Mouse (Mus musculus) stomach, embryonic 15.5 days (tissue): ENCODE measurements around the gene Psmc3. TPM values are rescaled to one million over a fixed set of nuclear protein-coding genes. Genes with fewer than 3 reads are reported as not detected.

ENCODE experiments used
- ATAC-seq: fragments of 200-750 bp; cut with Nextera tagmentation; 2 replicates; pipeline ENCODE4 v1.8.0; 2017; ENCODE audit warnings: low read depth, moderate number of reproducible peaks, moderate TSS enrichment; ENCODE audit not compliant: insufficient read depth, low FRiP score
- H3K27ac ChIP-seq: fragments of 300-500 bp; sonication (generic); 2 replicates; pipeline ENCODE4 v1.5.1; 2015; ENCODE audit warnings: mild to moderate bottlenecking, inconsistent platforms
- H3K27me3 ChIP-seq: fragments of 300-500 bp; sonication (generic); replicated peaks from 2 replicates; pipeline ENCODE4 v1.6.1; 2015; ENCODE audit warnings: inconsistent platforms
- H3K36me3 ChIP-seq: fragments of 300-500 bp; sonication (generic); 2 replicates; pipeline ENCODE4 v1.6.1; 2015; ENCODE audit warnings: inconsistent platforms
- H3K4me1 ChIP-seq: fragments of 300-500 bp; sonication (generic); 2 replicates; pipeline ENCODE4 v1.6.1; 2015; ENCODE audit warnings: inconsistent platforms
- H3K4me2 ChIP-seq: fragments of 300-500 bp; sonication (generic); 2 replicates; pipeline ENCODE4 v1.6.1; 2015; ENCODE audit warnings: mild to moderate bottlenecking, inconsistent platforms
- H3K4me3 ChIP-seq: fragments of 300-500 bp; sonication (generic); replicated peaks from 2 replicates; pipeline ENCODE4 v1.5.1; 2015; ENCODE audit warnings: inconsistent platforms
- H3K9ac ChIP-seq: fragments of 300-500 bp; sonication (generic); 2 replicates; pipeline ENCODE4 v1.6.1; 2015; ENCODE audit warnings: inconsistent platforms
- H3K9me3 ChIP-seq: fragments of 300-500 bp; sonication (generic); 2 replicates; pipeline ENCODE4 v1.6.1; 2016; ENCODE audit warnings: inconsistent platforms
- WGBS: fragments of 180-500 bp; shearing (Covaris S2); methylation state at CpG from one replicate; pipeline ENCODE4 v1.1.7; 2015; 5-methylcytosine and 5-hydroxymethylcytosine counted together
- polyA plus RNA-seq: library from polyadenylated mRNA; unstranded; fragments of >200 nt; fragmentation: Nextera tagmentation; extraction: Ambion mirVana; gene quantifications from 2 replicates; pipeline ENCODE4 v1.2.1, GENCODE M21; 2015

The Psmc3 gene
- polyA plus RNA-seq, 1 experiment from 2014 or later = 225 TPM

DNA sequence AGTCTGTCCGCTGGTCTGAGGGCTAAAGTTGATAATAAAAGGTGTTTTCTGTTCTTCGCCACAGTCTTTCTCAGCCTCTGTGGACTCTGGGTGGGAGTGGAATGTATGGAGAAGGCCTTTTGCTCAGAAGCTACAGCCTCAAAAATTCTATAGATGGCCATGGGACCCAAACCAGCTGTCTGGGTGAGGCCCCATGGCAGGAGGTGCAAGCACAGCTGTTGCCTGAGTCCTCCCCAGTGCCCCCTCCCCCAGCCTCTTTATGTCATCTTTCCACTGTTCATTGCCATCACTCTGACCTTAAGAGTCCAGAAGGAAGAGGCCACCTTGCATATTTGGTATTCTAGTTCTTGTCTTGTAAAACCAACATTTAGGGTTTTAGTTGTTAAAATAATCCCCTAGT is 5.6 kb downstream of the Psmc3 start:
- no peak overlapping the region for H3K9ac ChIP-seq
- H3K4me1 ChIP-seq = peaks cover 10% of the 10 kb centered on the region
- no peaks in the 10 kb centered on the region for H3K27me3 ChIP-seq
- no peak overlapping the region for H3K4me2 ChIP-seq
- H3K27ac ChIP-seq = no peak overlapping the region
- peaks cover 76% of the 10 kb centered on the region for H3K36me3 ChIP-seq
- H3K4me3 ChIP-seq = no peak overlapping the region
- ATAC-seq = no peak
- 92% methylated on average over 2 of the region's 2 CpGs for WGBS
- H3K9me3 ChIP-seq = no peaks in the 10 kb centered on the region

GRCm38 (mm10) chr2:91060544-91061355 is 6.9 kb downstream of the Psmc3 start:
- H3K36me3 ChIP-seq = peaks cover 75% of the 10 kb centered on the region
- 0 out of 2 replicates have a peak, but pooled peaks cover 3% of the 10 kb centered on the region for H3K4me1 ChIP-seq
- H3K4me3 ChIP-seq = no peak overlapping the region
- peak; percentile 56 for ATAC-seq
- H3K4me2 ChIP-seq = no peak overlapping the region
- no peaks in the 10 kb centered on the region for H3K9me3 ChIP-seq
- 81% methylated on average over 10 of the region's 10 CpGs for WGBS
- no peak overlapping the region for H3K9ac ChIP-seq
- no peaks in the 10 kb centered on the region for H3K27me3 ChIP-seq
- H3K27ac ChIP-seq = no peak overlapping the region

- Histone ChIP-seq H3K4me2 (no peak overlapping the region), H3K27ac (peak overlapping the region; percentile 72), H3K4me1 (0 out of 2 replicates have a peak, but pooled peaks cover 3% of the 10 kb centered on the region), H3K9ac (no peak overlapping the region), H3K36me3 (peaks cover 63% of the 10 kb centered on the region), H3K9me3 (no peaks in the 10 kb centered on the region), H3K27me3 (no peaks in the 10 kb centered on the region), H3K4me3 (no peak overlapping the region)
- 68% methylated on average over 6 of the region's 6 CpGs for WGBS
- peak; percentile 16; the same call in 1 of the 2 replicates for ATAC-seq
These were observed 8.2 kb downstream of the Psmc3 start for GRCm38 (mm10) chr2:91061849-91062481.

- Histone ChIP-seq H3K9ac (no peak overlapping the region), H3K4me2 (no peak overlapping the region), H3K36me3 (peaks cover 53% of the 10 kb centered on the region), H3K9me3 (no peaks in the 10 kb centered on the region), H3K27me3 (no peaks in the 10 kb centered on the region), H3K4me3 (no peak overlapping the region), H3K27ac (no peak overlapping the region; the same call in 1 of the 2 replicates), H3K4me1 (0 out of 2 replicates have a peak, but pooled peaks cover 3% of the 10 kb centered on the region)
- no peak for ATAC-seq
- WGBS = 90% methylated on average over 16 of the region's 16 CpGs
These were observed 9.2 kb downstream of the Psmc3 start for GRCm38 (mm10) chr2:91062779-91063606.

DNA sequence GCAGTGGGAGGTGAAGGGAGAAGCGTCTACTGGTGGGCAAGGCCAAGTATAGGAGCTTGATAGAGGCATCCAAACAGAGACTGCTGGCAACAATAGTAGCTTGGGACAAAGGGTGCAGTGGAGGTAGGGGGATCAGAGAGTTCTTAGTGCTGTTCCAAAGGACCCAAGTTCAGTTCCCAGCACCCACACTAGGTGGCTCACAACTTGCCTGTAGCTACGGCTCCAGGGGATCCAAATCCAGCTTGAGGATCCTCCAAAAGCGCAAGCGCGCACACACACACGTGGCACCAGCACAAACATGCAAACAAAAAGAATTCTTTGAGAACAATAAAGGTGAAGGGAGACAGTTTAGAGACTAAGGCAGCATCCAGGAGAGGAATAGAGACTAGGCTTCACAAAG is 10.4 kb downstream of the Psmc3 start:
- 83% methylated on average over 6 of the region's 6 CpGs for WGBS
- ATAC-seq = no peak
- Histone ChIP-seq H3K4me2 (no peak overlapping the region), H3K9ac (no peak overlapping the region), H3K27me3 (no peaks in the 10 kb centered on the region), H3K4me3 (no peak overlapping the region), H3K9me3 (no peaks in the 10 kb centered on the region), H3K27ac (no peak overlapping the region), H3K36me3 (peaks cover 42% of the 10 kb centered on the region), H3K4me1 (peaks cover 12% of the 10 kb centered on the region)

DNA sequence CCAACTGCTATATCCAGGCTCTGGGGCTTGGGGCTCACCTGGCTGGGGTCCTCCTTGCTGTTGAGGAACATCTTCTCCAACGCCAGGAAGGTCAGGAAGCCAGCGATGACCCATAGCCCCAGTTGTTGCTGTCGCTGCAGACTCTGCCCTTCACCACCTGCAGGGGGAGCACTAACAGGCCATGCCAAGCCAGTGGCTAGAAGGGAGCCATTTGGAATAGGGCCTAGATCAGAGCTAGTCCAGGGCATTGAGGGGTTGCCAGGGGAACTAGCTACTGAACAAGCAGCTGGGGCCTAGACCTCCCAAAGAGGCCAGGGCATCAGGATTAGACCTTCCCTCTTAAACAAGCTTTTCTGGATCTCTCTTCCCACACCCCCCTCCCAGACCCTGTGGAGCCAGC is 11.7 kb downstream of the Psmc3 start:
- H3K9me3 ChIP-seq = no peaks in the 10 kb centered on the region
- no peak overlapping the region for H3K9ac ChIP-seq
- no peak overlapping the region for H3K27ac ChIP-seq
- H3K36me3 ChIP-seq = peaks cover 30% of the 10 kb centered on the region
- WGBS = 58% methylated on average over 3 of the region's 3 CpGs
- ATAC-seq = no peak
- H3K4me3 ChIP-seq = no peak overlapping the region
- H3K27me3 ChIP-seq = no peaks in the 10 kb centered on the region
- peaks cover 15% of the 10 kb centered on the region for H3K4me1 ChIP-seq
- no peak overlapping the region for H3K4me2 ChIP-seq

DNA sequence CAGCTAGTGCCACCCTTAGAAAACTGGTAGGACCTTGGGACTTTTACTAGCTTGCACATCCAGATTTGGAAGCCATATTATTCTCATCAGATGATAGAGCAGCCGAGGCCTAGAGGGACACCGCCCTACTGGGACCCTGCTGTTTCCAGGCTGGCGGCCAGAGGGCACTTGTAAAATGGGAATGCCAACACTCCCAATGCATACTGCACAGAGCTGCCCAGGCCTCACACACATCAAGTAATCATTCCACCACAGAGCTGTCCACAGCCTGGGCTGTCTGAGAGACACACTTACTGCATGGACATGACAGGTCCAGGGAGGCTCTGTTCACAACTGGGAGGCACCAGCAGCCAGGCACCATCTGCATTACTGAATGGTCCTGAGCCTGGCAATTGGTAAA is 12.6 kb downstream of the Psmc3 start:
- peaks cover 20% of the 10 kb centered on the region for H3K4me1 ChIP-seq
- WGBS = 84% methylated on average over 3 of the region's 3 CpGs
- peaks cover 25% of the 10 kb centered on the region for H3K36me3 ChIP-seq
- no peak overlapping the region for H3K4me2 ChIP-seq
- H3K9me3 ChIP-seq = no peaks in the 10 kb centered on the region
- no peak overlapping the region for H3K27ac ChIP-seq
- H3K9ac ChIP-seq = no peak overlapping the region
- no peak for ATAC-seq
- H3K4me3 ChIP-seq = no peak overlapping the region
- H3K27me3 ChIP-seq = no peaks in the 10 kb centered on the region

- Histone ChIP-seq H3K27me3 (no peaks in the 10 kb centered on the region), H3K4me2 (peak overlapping the region; percentile 86), H3K36me3 (peaks cover 13% of the 10 kb centered on the region), H3K4me3 (peak overlapping the region; percentile 69), H3K9ac (no peak overlapping the region), H3K27ac (no peak overlapping the region), H3K4me1 (peaks cover 17% of the 10 kb centered on the region), H3K9me3 (no peaks in the 10 kb centered on the region)
- no peak for ATAC-seq
- 62% methylated on average over 13 of the region's 13 CpGs for WGBS
These were observed 14.5 kb downstream of the Psmc3 start for GRCm38 (mm10) chr2:91068162-91068871.

DNA sequence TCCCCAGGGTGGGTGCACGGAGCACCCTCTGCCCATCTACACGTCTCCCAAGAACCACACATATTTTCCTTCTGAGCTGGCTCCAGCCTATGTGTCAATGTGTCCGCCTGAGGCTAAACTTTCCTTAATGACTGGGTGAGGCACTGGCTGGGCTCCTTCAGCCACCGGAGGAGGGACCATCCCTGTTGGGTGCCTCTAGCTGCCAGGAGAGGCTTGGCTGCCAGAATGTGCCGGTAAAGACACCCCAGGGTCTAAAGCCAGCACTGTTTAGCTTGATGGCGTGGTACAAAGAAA is 15.0 kb downstream of the Psmc3 start:
- H3K4me1 ChIP-seq = peaks cover 17% of the 10 kb centered on the region
- no peak for ATAC-seq
- H3K27ac ChIP-seq = no peak overlapping the region
- WGBS = 45% methylated on average over 6 of the region's 6 CpGs
- H3K4me3 ChIP-seq = peak overlapping the region; percentile 69
- H3K9ac ChIP-seq = no peak overlapping the region
- H3K9me3 ChIP-seq = no peaks in the 10 kb centered on the region
- H3K4me2 ChIP-seq = peak overlapping the region; percentile 86
- H3K27me3 ChIP-seq = no peaks in the 10 kb centered on the region
- H3K36me3 ChIP-seq = peaks cover 10% of the 10 kb centered on the region

- H3K9me3 ChIP-seq = no peaks in the 10 kb centered on the region
- H3K27me3 ChIP-seq = no peaks in the 10 kb centered on the region
- H3K4me1 ChIP-seq = peaks cover 17% of the 10 kb centered on the region
- ATAC-seq = no peak
- peak overlapping the region; percentile 61 for H3K9ac ChIP-seq
- WGBS = 7% methylated on average over 14 of the region's 14 CpGs
- H3K36me3 ChIP-seq = peaks cover 5% of the 10 kb centered on the region
- H3K27ac ChIP-seq = peak overlapping the region; percentile 90
- peak overlapping the region; percentile 86 for H3K4me2 ChIP-seq
- H3K4me3 ChIP-seq = peak overlapping the region; percentile 69
These were observed 15.6 kb downstream of the Psmc3 start for GRCm38 (mm10) chr2:91069306-91070000.
